In genomic region chr7:134525461-134525860, GRCm38 (mm10) we compare ENCODE assay signal across 20 mouse cellular contexts.
"Had no signal": no experiment of that assay in that cellular context is flagged by ENCODE, and none has a peak within 500 bp of the region (broad histone marks: within the 10 kb centered on the region; RNA-seq: fewer than 3 reads in every experiment).

No protein-coding gene starts in this region.

- H3K27ac ChIP-seq: intestine, embryonic 15.5 days; kidney, embryonic 15.5 days; left cerebral cortex, adult 2 months; limb, embryonic 12.5 days; limb, embryonic 15.5 days; macrophage; stomach, embryonic 15.5 days had no signal

- H3K4me1 ChIP-seq: intestine, embryonic 15.5 days; kidney, embryonic 15.5 days; limb, embryonic 12.5 days; limb, embryonic 15.5 days; stomach, embryonic 15.5 days had no signal

- H3K9me3 ChIP-seq: intestine, embryonic 15.5 days; kidney, embryonic 15.5 days; limb, embryonic 12.5 days; limb, embryonic 15.5 days; megakaryocyte, embryonic 14.5 days; stomach, embryonic 15.5 days had no signal

- H3K27me3 ChIP-seq: intestine, embryonic 15.5 days; kidney, embryonic 15.5 days; limb, embryonic 12.5 days; limb, embryonic 15.5 days; megakaryocyte, embryonic 14.5 days; stomach, embryonic 15.5 days had no signal

- ATAC-seq: intestine, embryonic 15.5 days had no signal

- DNase-seq: kidney, adult 11 months; kidney, adult 8-10 months; kidney, postnatal 10 days; kidney, postnatal 36 days; layer of hippocampus, postnatal 36 days; left cerebral cortex, postnatal 4 days; lung, adult 2 months; lung, postnatal 14 days; midbrain, embryonic 14.5 days; spleen, adult 18-20 months; thymus, postnatal 36 days had no signal

- H3K4me3 ChIP-seq: intestine, embryonic 15.5 days; kidney, embryonic 15.5 days; left cerebral cortex, adult 2 months; limb, embryonic 12.5 days; limb, embryonic 15.5 days; stomach, embryonic 15.5 days had no signal

- H3K4me2 ChIP-seq: intestine, embryonic 15.5 days; kidney, embryonic 15.5 days; limb, embryonic 12.5 days; limb, embryonic 15.5 days; midbrain, embryonic 11.5 days; stomach, embryonic 15.5 days had no signal

- H3K36me3 ChIP-seq: intestine, embryonic 15.5 days; kidney, embryonic 15.5 days; limb, embryonic 12.5 days; limb, embryonic 15.5 days; stomach, embryonic 15.5 days had no signal

- H3K9ac ChIP-seq: intestine, embryonic 15.5 days; kidney, embryonic 15.5 days; limb, embryonic 12.5 days; limb, embryonic 15.5 days; stomach, embryonic 15.5 days had no signal
